Mouse (Mus musculus) hindbrain, embryonic 14.5 days (tissue): ENCODE data around the gene Ldlrad3. TPM values are rescaled to one million over a fixed set of nuclear protein-coding genes. Genes with fewer than 3 reads are reported as not detected.

Experiments used
- ATAC-seq: fragments of 200-750 bp; cut with Nextera tagmentation; 2 replicates; pipeline ENCODE4 v1.8.0; 2017; ENCODE audit warnings: moderate number of reproducible peaks, mild to moderate bottlenecking, moderate TSS enrichment, moderate library complexity; ENCODE audit not compliant: low FRiP score
- DNase-seq: peaks from one replicate; pipeline ENCODE4 v3.0.0-alpha.2; 2015; ENCODE audit warnings: low spot score
- H3K27ac ChIP-seq: fragments of 300-500 bp; sonication (generic); 2 replicates; pipeline ENCODE4 v1.5.1; 2014; ENCODE audit warnings: mild to moderate bottlenecking, moderate library complexity
- H3K27me3 ChIP-seq: fragments of 300-500 bp; sonication (generic); 2 replicates; pipeline ENCODE4 v1.6.1; 2014; ENCODE audit warnings: mild to moderate bottlenecking, low read length, mixed read lengths; ENCODE audit not compliant: control insufficient read depth, insufficient read depth
- H3K36me3 ChIP-seq: fragments of 300-500 bp; sonication (generic); replicated peaks from 2 replicates; pipeline ENCODE4 v1.6.1; 2014; ENCODE audit not compliant: control insufficient read depth, insufficient read depth
- H3K4me1 ChIP-seq: fragments of 300-500 bp; sonication (generic); replicated peaks from 2 replicates; pipeline ENCODE4 v1.6.1; 2014; ENCODE audit warnings: antibody characterized with exemption, low read length, mixed read lengths; ENCODE audit not compliant: control insufficient read depth, insufficient read depth
- H3K4me2 ChIP-seq: fragments of 300-500 bp; sonication (generic); replicated peaks from 2 replicates; pipeline ENCODE4 v1.6.1; 2014; ENCODE audit warnings: mild to moderate bottlenecking, moderate library complexity
- H3K4me3 ChIP-seq: fragments of 300-500 bp; sonication (generic); replicated peaks from 2 replicates; pipeline ENCODE4 v1.5.1; 2014; ENCODE audit warnings: mild to moderate bottlenecking, low read length
- H3K9ac ChIP-seq: fragments of 300-500 bp; sonication (generic); 2 replicates; pipeline ENCODE4 v1.6.1; 2014
- H3K9me3 ChIP-seq: fragments of 300-500 bp; sonication (generic); 2 replicates; pipeline ENCODE4 v1.6.1; 2016; ENCODE audit warnings: low read length; ENCODE audit not compliant: control insufficient read depth
- WGBS: fragments of 180-500 bp; shearing (Covaris S2); extraction: QIAGEN DNeasy Blood & Tissue Kit; methylation state at CpG from one replicate; pipeline ENCODE4 v1.1.7; 2014; 5-methylcytosine and 5-hydroxymethylcytosine counted together
- polyA plus RNA-seq: library from polyadenylated mRNA; unstranded; fragments of >200 nt; fragmentation: Nextera tagmentation; extraction: Ambion mirVana; gene quantifications from 2 replicates; pipeline ENCODE4 v1.2.1, GENCODE M21; 2014

Gene Ldlrad3
- polyA plus RNA-seq, 1 experiment from 2014 or later = 29.4 TPM

- no peak overlapping the region for H3K9ac ChIP-seq
- H3K27me3 ChIP-seq = no peaks in the 10 kb centered on the region
- H3K9me3 ChIP-seq = no peaks in the 10 kb centered on the region
- WGBS = 79% methylated on average over 8 of the region's 8 CpGs
- no peaks in the 10 kb centered on the region; the same call in none of the 2 replicates for H3K36me3 ChIP-seq
- H3K4me3 ChIP-seq = no peak overlapping the region
- H3K27ac ChIP-seq = no peak overlapping the region
- no peak for DNase-seq
- no peak overlapping the region for H3K4me2 ChIP-seq
- H3K4me1 ChIP-seq = no peaks in the 10 kb centered on the region
- ATAC-seq = no peak
Observed at GRCm38 (mm10) chr2:102061921-102062320, 124.3 kb downstream of the Ldlrad3 start.

DNA sequence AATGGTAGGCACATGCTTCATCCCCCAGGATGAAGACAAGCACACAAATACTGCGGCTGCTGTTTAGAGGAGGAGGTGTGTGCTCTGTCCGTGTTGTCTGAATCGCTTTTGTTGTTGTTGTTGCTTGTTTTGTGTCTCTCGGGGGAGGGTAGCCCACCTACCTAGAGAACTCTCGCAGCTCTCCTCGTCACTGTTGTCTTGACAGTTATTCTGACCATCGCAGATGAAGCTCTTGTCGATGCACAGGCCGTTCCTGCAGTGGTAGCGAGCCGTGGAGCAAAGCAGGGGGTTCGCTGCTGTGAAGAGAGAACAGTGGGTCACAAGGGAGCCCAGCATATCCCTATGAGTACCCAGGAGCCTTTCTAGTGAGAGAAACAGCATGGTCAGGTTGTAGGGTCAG is 128.4 kb downstream of the Ldlrad3 start:
- WGBS = 82% methylated on average over 12 of the region's 12 CpGs
- DNase-seq (no peak), ATAC-seq (no peak)
- H3K4me3 ChIP-seq = no peak overlapping the region
- H3K27ac ChIP-seq = no peak overlapping the region
- H3K9ac ChIP-seq = no peak overlapping the region
- no peaks in the 10 kb centered on the region for H3K27me3 ChIP-seq
- H3K4me2 ChIP-seq = no peak overlapping the region
- H3K4me1 ChIP-seq = no peaks in the 10 kb centered on the region
- H3K36me3 ChIP-seq = peaks cover 7% of the 10 kb centered on the region
- H3K9me3 ChIP-seq = no peaks in the 10 kb centered on the region

- no peak overlapping the region for H3K27ac ChIP-seq
- no peak for ATAC-seq
- H3K27me3 ChIP-seq = no peaks in the 10 kb centered on the region
- H3K4me2 ChIP-seq = no peak overlapping the region
- H3K4me1 ChIP-seq = no peaks in the 10 kb centered on the region
- no peak overlapping the region for H3K4me3 ChIP-seq
- WGBS = 66% methylated on average over 9 of the region's 9 CpGs
- DNase-seq = no peak
- peaks cover 7% of the 10 kb centered on the region for H3K36me3 ChIP-seq
- H3K9ac ChIP-seq = no peak overlapping the region
- no peaks in the 10 kb centered on the region for H3K9me3 ChIP-seq
Observed at GRCm38 (mm10) chr2:102057029-102057685, 129.0 kb downstream of the Ldlrad3 start.

GRCm38 (mm10) chr2:102056144-102056543 is 130.0 kb downstream of the Ldlrad3 start:
- H3K4me3 ChIP-seq = no peak overlapping the region
- ATAC-seq = no peak
- H3K27ac ChIP-seq = no peak overlapping the region
- peaks cover 7% of the 10 kb centered on the region for H3K36me3 ChIP-seq
- H3K9ac ChIP-seq = no peak overlapping the region
- no peaks in the 10 kb centered on the region for H3K27me3 ChIP-seq
- H3K4me1 ChIP-seq = no peaks in the 10 kb centered on the region
- no peak for DNase-seq
- H3K4me2 ChIP-seq = no peak overlapping the region
- H3K9me3 ChIP-seq = no peaks in the 10 kb centered on the region
- WGBS = 86% methylated on average over 8 of the region's 8 CpGs

- H3K9ac ChIP-seq = no peak overlapping the region
- peaks cover 20% of the 10 kb centered on the region for H3K4me1 ChIP-seq
- ATAC-seq (peak; percentile 41; the same call in 1 of the 2 replicates), DNase-seq (no peak)
- no peak overlapping the region for H3K4me3 ChIP-seq
- peaks cover 7% of the 10 kb centered on the region; the same call in 1 of the 2 replicates for H3K36me3 ChIP-seq
- no peaks in the 10 kb centered on the region for H3K27me3 ChIP-seq
- 0 out of 2 replicates have a peak overlapping the region, but pooled peaks have one; percentile 11 for H3K27ac ChIP-seq
- H3K9me3 ChIP-seq = no peaks in the 10 kb centered on the region
- 79% methylated on average over 10 of the region's 10 CpGs for WGBS
- H3K4me2 ChIP-seq = no peak overlapping the region
Observed at GRCm38 (mm10) chr2:102052951-102053660, 133.1 kb downstream of the Ldlrad3 start.

- ATAC-seq (no peak), DNase-seq (no peak)
- H3K9me3 ChIP-seq = no peaks in the 10 kb centered on the region
- H3K4me1 ChIP-seq = peaks cover 23% of the 10 kb centered on the region
- no peak overlapping the region for H3K9ac ChIP-seq
- no peak overlapping the region for H3K4me2 ChIP-seq
- peaks cover 8% of the 10 kb centered on the region for H3K36me3 ChIP-seq
- no peaks in the 10 kb centered on the region for H3K27me3 ChIP-seq
- no peak overlapping the region for H3K4me3 ChIP-seq
- 66% methylated on average over 6 of the region's 6 CpGs for WGBS
- no peak overlapping the region for H3K27ac ChIP-seq
Observed at GRCm38 (mm10) chr2:102052353-102052752, 133.8 kb downstream of the Ldlrad3 start.

GRCm38 (mm10) chr2:102049866-102050550 is 136.2 kb downstream of the Ldlrad3 start:
- WGBS = 45% methylated on average over 10 of the region's 10 CpGs
- Histone ChIP-seq H3K36me3 (peaks cover 10% of the 10 kb centered on the region), H3K9ac (no peak overlapping the region), H3K4me1 (peaks cover 23% of the 10 kb centered on the region), H3K4me3 (no peak overlapping the region), H3K27ac (no peak overlapping the region), H3K4me2 (no peak overlapping the region), H3K9me3 (no peaks in the 10 kb centered on the region), H3K27me3 (no peaks in the 10 kb centered on the region)
- ATAC-seq (peak; percentile 42; the same call in 1 of the 2 replicates), DNase-seq (no peak)

- ATAC-seq (no peak), DNase-seq (no peak)
- no peak overlapping the region for H3K4me2 ChIP-seq
Observed at GRCm38 (mm10) chr2:102048296-102049175, 137.6 kb downstream of the Ldlrad3 start.

More at GRCm38 (mm10) chr2:102048296-102049175, 137.6 kb downstream of the Ldlrad3 start:
- Histone ChIP-seq H3K27me3 (no peaks in the 10 kb centered on the region), H3K9me3 (no peaks in the 10 kb centered on the region), H3K36me3 (peaks cover 3% of the 10 kb centered on the region; the same call in 1 of the 2 replicates), H3K27ac (no peak overlapping the region), H3K4me3 (no peak overlapping the region), H3K4me1 (peaks cover 23% of the 10 kb centered on the region), H3K9ac (no peak overlapping the region)
- 44% methylated on average over 16 of the region's 16 CpGs for WGBS
